Mouse (Mus musculus) 416B (cell line): ENCODE measurements around the gene Gm867.

ENCODE experiments used
- DNase-seq: peaks from one replicate; pipeline ENCODE4 v3.0.0; 2011; ENCODE audit warnings: low read depth

Gm867 gene

DNA sequence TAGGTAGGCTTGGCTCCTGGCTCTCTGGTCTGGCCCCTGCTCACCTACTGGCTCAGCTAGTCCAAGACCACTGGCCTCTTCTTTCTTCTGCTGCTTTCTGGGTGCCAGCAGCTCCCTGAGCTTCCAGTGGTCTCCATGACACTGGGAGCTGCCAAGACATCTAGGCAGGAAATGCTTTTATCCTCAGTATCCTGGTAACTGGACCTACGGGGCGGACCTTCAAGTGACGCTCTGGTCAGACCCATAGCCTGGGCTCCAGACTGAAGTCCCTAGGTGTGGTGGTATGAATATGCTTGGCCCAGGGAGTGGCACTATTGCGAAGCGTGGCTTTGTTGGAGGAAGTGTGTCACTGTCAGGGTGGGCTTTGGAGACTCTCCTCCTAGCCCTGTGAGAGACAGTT is at the start of gene Gm867:
Gm867 (minus strand) TSS at position 153 of the 400 bp plus-strand sequence.
- no peak for DNase-seq

- DNase-seq, result no peak
Observed at GRCm38 (mm10) chr10:75979432-75979831, 39.0 kb upstream of the Gm867 start.

- DNase-seq, result no peak
Observed at GRCm38 (mm10) chr10:75978835-75979157, 38.3 kb upstream of the Gm867 start.

DNA sequence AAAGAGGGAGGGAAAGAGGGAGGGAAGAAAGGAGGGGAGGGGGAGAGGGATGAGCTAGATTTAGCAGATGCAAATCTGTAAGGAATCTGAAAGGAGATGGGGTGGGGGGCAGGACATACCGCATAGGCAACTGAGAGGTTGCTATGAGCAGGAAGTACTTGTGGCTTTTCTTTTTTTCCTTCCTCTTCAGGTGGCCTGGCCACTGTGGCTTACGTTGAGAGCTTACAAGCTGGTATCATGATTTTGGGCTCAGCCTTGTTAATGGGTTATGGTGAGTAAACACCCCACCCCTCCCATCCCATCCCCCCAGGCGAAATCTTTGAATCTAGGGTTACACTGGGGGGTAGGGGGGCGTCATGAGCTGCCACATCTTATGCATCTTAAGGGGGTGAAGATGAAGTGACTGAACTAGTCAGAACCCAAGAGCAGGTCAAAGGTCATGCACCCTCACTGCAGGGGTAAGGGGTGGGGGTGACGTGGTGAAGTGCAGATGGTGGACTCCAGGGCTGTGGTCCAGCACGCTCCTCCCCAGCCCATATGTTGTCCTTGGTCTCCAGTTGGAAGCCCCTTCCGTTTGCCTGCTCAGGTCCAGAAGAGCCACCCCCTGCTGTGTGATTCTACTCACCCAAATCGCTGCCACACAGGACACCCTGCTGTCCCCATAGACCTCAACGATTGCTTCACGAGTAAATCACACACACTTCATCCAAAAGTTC is 37.8 kb upstream of the Gm867 start:
- peak; percentile 42 for DNase-seq

- peak; percentile 67 for DNase-seq
Observed at GRCm38 (mm10) chr10:75975216-75975615, 34.7 kb upstream of the Gm867 start.

GRCm38 (mm10) chr10:75973846-75974245 is 33.4 kb upstream of the Gm867 start:
- no peak for DNase-seq

DNA sequence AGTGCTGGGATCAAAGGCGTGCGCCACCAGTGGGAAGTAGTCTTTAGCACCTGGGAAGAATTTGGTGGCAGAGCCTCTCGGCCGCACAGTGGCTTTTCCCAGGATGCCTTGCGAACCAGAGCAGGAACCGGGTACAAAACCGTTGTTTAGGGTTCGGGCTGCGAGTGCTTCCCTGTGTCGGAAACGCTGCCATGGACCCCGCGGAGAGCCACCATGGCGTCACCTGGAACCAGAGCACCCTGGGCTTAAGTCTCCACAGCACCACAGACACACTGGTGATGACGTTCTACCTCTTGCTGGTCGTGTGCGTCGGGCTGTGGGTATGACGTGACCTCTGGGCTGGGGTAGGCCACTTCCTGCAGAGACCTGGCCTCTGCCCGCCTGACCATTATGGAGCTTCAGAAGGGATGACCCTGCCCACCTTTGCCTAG is 13.9 kb upstream of the Gm867 start, which contains the start of gene Gm5134:
Gm5134 (plus strand) TSS at position 134 of the 431 bp plus-strand sequence.
- no peak for DNase-seq

DNA sequence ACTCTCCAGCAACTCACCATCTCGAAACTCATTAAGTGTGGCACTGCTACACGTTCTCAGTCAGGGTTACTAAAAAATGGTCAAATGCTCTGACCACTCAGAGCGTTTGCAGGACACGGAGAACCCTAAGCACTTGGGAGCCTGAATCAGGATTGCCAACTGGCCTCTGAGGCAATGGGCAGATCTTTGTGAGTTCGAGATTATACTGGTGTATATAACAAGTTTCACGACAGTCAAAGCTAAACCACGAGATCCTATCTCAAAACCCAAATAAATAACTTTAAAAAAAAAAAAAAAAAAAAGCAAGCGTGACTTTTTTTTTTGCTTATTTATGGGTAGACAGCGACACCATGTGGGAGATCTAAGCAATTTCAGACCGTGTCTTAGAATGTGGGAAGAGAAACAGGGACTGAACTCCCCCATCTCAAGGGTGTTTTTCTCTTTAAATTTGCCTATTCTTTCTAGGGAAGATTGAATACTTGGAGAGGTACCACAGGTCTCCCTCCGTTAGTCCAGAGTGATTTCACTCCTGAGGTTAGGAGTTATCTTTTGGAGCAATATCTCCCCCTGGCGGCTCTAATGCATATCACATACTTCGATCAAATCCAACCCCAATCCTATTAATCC is 11.1 kb upstream of the Gm867 start:
- peak; percentile 85 for DNase-seq

DNA sequence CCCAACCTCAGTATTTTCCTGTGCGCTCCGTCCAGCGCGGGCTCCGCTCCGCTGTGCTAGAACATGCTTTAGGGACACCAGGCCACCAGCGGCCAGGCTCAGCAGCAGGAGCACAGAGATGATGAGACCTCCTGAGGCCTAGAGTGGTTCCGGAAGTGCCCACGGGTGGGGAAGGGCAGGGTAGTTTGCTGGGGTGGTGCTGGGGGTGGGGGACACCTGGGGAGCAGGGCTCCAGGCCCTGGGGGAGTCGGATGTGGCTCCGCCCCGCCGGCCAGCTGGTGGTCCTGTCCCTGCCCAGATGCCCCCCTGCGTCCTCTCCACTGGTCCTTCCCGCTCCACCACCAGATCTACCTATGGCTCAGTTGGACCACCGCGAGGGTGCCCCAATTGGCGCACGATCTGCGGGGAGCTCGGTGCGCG is 10.3 kb upstream of the Gm867 start:
- DNase-seq, result no peak

DNA sequence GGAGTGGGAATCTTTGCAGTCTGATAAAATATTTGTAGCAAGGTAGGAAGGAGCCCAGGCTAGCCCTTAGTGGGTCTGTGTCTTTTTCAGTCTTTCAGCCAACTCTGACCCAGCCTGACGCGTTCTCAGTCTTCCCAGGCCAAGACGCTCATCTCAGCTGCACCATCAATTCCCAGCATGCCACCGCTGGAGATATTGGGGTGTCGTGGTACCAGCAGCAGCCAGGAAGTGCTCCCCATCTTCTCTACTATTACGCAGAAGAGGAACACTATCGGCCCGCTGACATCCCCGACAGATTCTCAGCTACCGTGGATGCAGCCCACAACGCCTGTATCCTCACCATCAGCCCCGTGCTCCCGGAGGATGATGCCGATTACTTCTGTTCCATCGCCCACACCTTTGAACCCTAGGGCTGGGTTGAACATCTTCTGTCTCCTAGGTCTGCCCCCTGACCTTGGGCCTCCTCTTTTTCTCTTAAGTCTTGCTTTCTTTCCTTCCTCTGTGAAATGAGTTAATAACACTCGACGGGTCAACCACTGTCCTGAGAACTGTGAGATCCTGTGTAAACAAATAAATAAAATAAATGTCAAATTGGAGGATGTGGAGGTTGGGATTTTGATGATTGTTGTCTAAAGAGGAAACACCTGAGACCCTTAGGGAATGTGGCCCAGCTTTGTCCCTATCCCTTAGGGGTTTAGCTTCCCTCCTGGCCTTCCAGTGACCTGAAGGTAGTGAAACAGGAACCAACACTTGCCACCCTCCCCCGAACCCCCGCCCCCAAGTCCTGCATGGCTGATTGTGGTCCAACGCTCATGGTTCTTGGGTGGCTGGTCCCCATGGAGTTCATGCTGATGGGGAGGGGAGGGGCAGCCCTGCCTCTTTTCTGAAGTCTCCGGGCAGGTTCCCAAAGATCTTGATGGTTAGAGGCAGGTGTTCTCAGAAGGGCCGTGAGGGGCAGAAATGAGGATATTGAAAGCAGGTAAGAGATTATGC is 8.9 kb upstream of the Gm867 start:
- no peak for DNase-seq

DNA sequence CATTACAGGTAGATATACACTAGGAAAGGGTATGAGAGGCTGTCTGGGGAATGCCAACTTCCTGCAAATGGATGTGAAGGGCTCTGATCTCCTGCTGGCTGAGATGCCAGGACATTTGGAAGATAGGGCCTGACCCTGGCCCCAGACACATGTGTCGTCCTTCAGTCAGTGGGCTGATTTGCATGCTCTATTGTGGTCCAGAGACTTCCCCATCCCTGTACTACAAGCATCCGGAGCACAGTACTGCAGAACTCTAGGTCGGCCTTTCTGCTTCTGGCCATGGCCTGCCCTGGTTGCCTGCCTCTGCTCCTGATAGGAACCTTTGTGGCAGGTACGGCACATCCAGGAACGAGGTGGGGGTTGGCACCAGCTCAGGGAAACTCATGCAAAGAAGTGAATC is 7.6 kb upstream of the Gm867 start:
- DNase-seq, result no peak

GRCm38 (mm10) chr10:75945896-75946295 is 5.4 kb upstream of the Gm867 start:
- DNase-seq, result no peak

DNA sequence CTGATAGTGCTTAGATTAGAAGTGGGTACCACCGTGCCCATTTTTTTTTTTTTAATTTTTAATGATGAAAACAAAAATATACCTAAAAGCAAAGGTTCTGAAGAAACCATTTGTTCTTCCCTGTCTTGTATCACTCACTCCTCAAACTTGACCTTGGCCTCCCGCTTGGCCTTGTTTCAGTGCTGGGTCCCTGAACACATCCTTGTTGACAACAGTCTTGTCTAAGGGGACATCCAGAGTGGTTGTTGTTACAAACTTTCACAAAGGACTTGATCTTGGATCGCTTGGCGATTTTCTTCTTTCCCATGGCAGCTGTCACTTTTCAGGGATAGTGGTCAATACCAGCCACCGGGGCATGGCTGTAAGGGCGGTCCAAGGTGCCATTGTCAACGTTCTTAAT is 4.7 kb upstream of the Gm867 start:
- no peak for DNase-seq

DNA sequence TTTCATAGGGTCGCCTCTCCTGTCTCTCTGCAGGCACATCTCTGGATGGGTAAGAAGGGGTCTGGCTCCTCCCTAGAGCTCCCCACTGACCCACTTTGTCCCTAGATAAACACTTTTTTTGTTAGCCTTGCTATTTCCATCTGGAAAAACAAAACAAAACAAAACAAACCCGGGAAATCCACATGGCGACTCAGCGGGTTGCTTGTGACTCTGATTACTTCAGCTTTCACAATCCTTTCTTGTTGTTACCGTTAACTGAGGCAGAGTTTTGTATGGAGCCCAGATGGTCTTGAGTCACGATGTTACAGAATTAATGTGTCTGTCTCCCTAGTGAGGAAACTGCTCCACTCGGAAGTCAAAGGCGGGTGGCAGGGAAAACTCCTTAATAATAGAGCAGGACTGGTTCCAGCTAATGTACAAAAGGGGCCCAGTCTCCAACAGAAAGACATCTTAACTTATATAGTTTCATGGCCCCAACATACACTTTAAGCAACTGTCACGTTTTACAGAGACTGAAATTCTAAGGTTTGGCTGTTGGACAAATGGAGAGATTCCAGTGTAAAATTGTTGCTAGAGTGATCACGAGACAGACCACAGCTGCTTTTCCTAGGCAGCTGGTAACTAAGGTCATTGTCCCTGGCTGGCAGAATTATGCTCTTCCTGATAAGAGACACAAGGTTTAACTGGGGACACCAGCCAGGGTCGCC is 3.7 kb upstream of the Gm867 start:
- no peak for DNase-seq

GRCm38 (mm10) chr10:75942736-75943477 is 2.4 kb upstream of the Gm867 start, which contains the start of gene Vpreb3:
TSS of gene Vpreb3 (plus strand) at chr10:75943057.
- DNase-seq, result no peak

- DNase-seq, result no peak
Observed at GRCm38 (mm10) chr10:75941042-75941824, 761 bp upstream of the Gm867 start.

GRCm38 (mm10) chr10:75939481-75940234 is 814 bp downstream of the Gm867 start:
- peak; percentile 36 for DNase-seq

GRCm38 (mm10) chr10:75937851-75938643 is 2.4 kb downstream of the Gm867 start:
- DNase-seq, result no peak
